Mouse (Mus musculus): ENCODE data around the gene Shroom1.

Shroom1 gene

GRCm38 (mm10) chr11:53510351-53510750 is 53.3 kb downstream of the Shroom1 start:
- DNase-seq (ENCODE audit: low read depth), result no peak

GRCm38 (mm10) chr11:53516775-53517627 is 60.0 kb downstream of the Shroom1 start:
- no peak for DNase-seq (ENCODE audit: low read depth)
